Mouse (Mus musculus) ZHBTc4 (cell line): ENCODE results near the gene Zfp385b.

Experiments used
- DNase-seq: peaks from one replicate; pipeline ENCODE4 v3.0.0-alpha.2; 2011; ENCODE audit warnings: low read depth, low spot score

Gene Zfp385b

GRCm38 (mm10) chr2:77518693-77519092 is 300.7 kb downstream of the Zfp385b start:
- DNase-seq, result no peak

- DNase-seq, result no peak
These were observed 302.8 kb downstream of the Zfp385b start for GRCm38 (mm10) chr2:77516606-77517005.

GRCm38 (mm10) chr2:77515654-77516053 is 303.8 kb downstream of the Zfp385b start:
- no peak for DNase-seq

- DNase-seq, result no peak
These were observed 304.4 kb downstream of the Zfp385b start for GRCm38 (mm10) chr2:77515011-77515410.

- DNase-seq, result no peak
These were observed 305.0 kb downstream of the Zfp385b start for GRCm38 (mm10) chr2:77514476-77514875.

GRCm38 (mm10) chr2:77508731-77509130 is 310.7 kb downstream of the Zfp385b start:
- DNase-seq, result no peak

- peak; percentile 84 for DNase-seq
These were observed 313.1 kb downstream of the Zfp385b start for GRCm38 (mm10) chr2:77506308-77506707.

- no peak for DNase-seq
These were observed 313.8 kb downstream of the Zfp385b start for GRCm38 (mm10) chr2:77505614-77506013.

- DNase-seq, result no peak
These were observed 315.6 kb downstream of the Zfp385b start for GRCm38 (mm10) chr2:77503674-77504351.

- no peak for DNase-seq
These were observed 316.2 kb downstream of the Zfp385b start for GRCm38 (mm10) chr2:77503217-77503616.

- DNase-seq, result no peak
These were observed 317.0 kb downstream of the Zfp385b start for GRCm38 (mm10) chr2:77502458-77502857.

GRCm38 (mm10) chr2:77500480-77500879 is 319.0 kb downstream of the Zfp385b start:
- no peak for DNase-seq

GRCm38 (mm10) chr2:77498379-77498778 is 321.1 kb downstream of the Zfp385b start:
- no peak for DNase-seq

- DNase-seq, result no peak
These were observed 321.5 kb downstream of the Zfp385b start for GRCm38 (mm10) chr2:77497942-77498341.

GRCm38 (mm10) chr2:77496071-77496470 is 323.4 kb downstream of the Zfp385b start:
- DNase-seq, result no peak

GRCm38 (mm10) chr2:77495344-77495743 is 324.1 kb downstream of the Zfp385b start:
- no peak for DNase-seq

GRCm38 (mm10) chr2:77493695-77494094 is 325.7 kb downstream of the Zfp385b start:
- no peak for DNase-seq

- DNase-seq, result peak; percentile 65
These were observed 332.3 kb downstream of the Zfp385b start for GRCm38 (mm10) chr2:77487151-77487550.

GRCm38 (mm10) chr2:77481274-77481673 is 338.2 kb downstream of the Zfp385b start:
- DNase-seq, result no peak

GRCm38 (mm10) chr2:77477536-77477935 is 341.9 kb downstream of the Zfp385b start:
- DNase-seq, result no peak

- no peak for DNase-seq
These were observed 343.0 kb downstream of the Zfp385b start for GRCm38 (mm10) chr2:77476444-77476843.

- no peak for DNase-seq
These were observed 347.1 kb downstream of the Zfp385b start for GRCm38 (mm10) chr2:77472254-77472837.

- DNase-seq, result no peak
These were observed 348.7 kb downstream of the Zfp385b start for GRCm38 (mm10) chr2:77470716-77471115.
